Mouse (Mus musculus) heart, postnatal 10 days (tissue): ENCODE measurements around the gene Tpcn2. TPM values are rescaled to one million over a fixed set of nuclear protein-coding genes. Genes with fewer than 3 reads are reported as not detected.

Experiments used
- DNase-seq, 2 experiments: peaks; one replicate each; pipeline ENCODE4 v3.0.0; 2021
- intact Hi-C: fragments of 180-260 bp; cut with DNase I; formaldehyde crosslinking; loops from one replicate; pipeline ENCODE4 v1.15.1; 2025
- total RNA-seq, 2 experiments: library from RNA; stranded (reverse); gene quantifications; 2 replicates each; pipeline ENCODE4 v1.2.3; 2021

Gene Tpcn2
- total RNA-seq, 2 experiments from 2014 or later, result 5.5 to 7.6 TPM

GRCm38 (mm10) chr7:145176750-145177589 is 106.8 kb downstream of the Tpcn2 start:
- intact Hi-C loops, result no loop called here
- no peak for DNase-seq

DNA sequence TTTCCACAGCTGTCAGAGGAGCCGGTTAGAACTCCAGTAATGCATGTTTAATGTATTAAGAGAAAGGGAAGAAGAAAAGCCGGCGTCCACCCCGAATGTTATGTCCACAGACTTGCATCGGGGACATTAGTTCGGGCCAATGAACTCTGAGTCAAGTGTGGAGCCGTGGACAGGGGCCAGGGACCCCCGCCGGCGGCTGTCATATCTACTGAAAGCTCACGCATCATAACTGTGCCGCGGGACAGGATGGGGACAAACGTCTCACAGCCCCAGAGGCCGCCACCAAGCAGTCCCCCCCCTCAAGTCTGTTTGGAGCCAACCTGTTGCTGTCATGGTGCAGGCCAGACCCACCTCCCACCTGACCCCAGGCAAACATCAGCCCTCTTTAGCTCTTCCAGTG is 110.2 kb downstream of the Tpcn2 start:
- DNase-seq, result no peak

DNA sequence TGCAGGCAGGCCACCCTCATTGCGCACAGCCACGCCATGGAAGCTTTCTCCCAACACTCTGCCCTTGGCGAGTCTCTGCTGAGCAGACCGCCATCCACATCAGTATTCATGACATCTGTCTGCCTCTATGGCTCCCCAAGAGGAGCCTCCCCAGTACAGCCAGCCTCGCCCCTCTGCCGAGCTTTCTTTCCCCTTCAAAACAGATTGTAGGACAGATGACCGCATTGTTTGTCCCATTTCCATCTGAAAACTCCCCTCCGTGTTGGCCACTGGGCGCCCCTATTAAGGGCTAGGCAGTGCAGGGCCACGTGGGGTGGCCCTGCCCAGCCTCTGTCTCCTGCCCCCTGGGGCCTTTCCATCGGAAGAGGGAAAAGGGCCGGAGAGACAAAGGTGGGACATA is 110.7 kb downstream of the Tpcn2 start:
- intact Hi-C loops, result no loop called here
- peak in 1 of 2 experiments; percentile 30 for DNase-seq

More for the DNA sequence above, 110.2 kb downstream of the Tpcn2 start:
- intact Hi-C loops, result no loop called here

GRCm38 (mm10) chr7:145169703-145170102 is 114.1 kb downstream of the Tpcn2 start:
- no peak for DNase-seq
- intact Hi-C loops, result no loop called here

DNA sequence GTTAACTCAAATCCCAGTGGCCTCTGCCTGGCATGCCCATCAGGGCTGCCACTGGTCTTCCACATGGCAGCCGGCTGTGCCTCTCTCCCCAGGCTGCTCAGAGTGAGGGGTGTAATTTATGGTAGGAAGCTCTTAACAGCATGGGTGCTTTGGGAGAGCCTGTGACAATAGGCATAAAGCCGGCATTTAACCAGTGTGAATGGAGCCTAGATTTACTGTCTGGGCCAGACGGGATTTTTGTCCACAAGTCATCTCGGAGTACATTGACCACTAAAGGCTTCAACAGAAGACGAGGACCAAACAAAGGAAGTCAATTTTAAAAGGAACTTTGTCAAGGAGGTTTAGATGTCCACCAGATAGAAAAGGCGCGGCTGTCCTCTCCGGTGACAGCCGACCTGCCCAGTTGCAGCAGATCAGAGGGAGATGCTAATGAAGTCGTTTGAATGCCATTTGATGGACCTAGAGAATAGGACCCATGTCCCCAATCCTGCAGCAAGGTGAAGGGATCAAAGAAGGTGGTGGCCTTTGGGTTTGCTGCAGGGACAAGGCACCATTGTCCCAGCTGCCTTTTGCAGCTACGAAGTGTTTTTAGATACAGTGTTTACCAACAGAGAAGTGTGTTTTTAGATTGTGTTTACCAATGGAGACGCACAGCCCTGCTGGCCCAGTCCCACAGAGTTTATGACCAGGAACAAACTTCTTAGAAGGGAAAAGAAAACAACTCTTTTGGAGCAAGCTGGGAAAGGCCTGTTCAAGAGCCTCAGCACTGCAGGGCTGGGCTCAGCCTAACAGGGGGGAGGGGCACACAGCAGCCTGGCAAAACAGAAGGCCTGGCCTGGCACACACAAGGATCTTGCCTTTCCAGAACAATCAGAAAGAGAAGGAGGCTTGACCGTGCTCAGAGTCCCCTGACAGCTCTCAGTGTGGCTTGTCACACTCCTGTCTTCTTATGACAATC is 124.2 kb downstream of the Tpcn2 start:
- peak; percentile 52 to 61 for DNase-seq
- intact Hi-C loops, result no loop called here

DNA sequence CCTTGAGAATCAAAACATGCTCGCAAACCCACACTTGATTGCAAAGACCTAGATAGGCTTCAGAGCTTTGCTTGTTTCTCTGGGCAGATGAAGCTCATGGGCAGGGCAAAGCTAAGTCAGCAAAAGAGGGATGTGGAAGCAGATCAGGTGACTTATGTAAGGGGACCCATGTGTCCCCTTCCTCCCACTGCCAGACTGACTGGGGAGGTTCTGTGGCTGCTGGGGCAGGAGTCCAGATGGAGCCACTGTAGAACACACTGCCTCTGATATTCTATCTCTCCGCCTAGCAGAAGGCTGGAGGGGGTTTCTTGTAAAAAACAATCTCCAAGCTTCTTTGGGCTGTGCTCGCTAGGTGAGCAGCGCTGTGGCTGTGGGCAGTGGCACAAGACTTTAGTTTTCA is 128.1 kb downstream of the Tpcn2 start:
- intact Hi-C loops, result no loop called here

GRCm38 (mm10) chr7:145154066-145154465 is 129.7 kb downstream of the Tpcn2 start:
- intact Hi-C loops, result no loop called here
- no peak for DNase-seq

More for the DNA sequence above, 128.1 kb downstream of the Tpcn2 start:
- no peak for DNase-seq

DNA sequence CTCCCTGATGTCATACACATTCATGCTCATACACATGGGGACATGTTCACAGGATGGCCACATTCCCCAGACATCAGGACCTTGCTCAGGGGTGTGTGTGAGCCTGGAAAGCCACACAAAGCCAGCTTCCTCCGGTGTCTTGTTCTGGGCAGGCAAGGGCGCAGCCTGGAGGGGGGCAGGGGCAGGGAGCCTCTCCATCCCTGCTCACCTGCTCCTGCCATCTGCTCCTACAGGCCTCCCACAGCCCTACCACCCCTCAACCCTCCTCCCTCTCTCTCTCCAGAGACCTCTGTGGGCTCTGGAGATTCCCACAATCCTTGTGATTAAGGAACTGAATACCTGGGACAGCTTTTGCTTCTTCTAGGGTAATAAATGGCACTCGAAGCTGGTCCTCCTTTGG is 132.0 kb downstream of the Tpcn2 start:
- no peak for DNase-seq
- intact Hi-C loops, result no loop called here

- intact Hi-C loops, result no loop called here
- no peak for DNase-seq
Observed at GRCm38 (mm10) chr7:145148902-145149301, 134.9 kb downstream of the Tpcn2 start.

DNA sequence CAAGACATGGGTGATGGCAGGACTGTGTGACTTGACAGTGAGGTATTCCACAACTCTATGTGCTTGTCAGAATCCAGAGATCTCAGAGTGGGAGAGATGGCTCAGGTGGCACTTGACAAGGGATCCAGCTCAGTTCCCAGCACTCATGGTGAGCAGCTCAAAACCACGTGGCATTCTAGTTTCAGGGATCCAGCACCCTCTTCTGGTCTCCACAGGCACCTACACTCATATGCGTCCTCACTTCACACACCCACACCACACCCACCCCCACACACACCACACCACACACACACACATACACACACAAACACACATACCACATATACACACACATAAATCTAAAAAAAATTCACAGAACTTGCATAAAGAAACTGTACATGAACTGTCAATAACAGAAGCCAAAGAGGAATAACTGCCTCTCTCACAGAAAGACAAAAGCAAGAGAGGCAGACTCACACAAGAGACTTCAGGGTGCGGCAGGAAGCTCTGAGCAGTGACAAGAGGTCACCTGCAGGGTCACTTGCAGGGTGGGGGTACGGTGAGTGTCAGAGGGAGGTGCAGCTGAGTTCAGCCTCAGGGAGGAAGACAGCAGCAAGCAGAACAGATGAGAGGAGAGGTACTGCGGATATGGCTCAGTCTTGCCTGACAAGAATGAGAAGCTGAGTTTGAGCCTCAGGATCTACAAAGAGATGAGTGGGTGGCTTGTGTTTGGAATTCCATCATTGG is 135.7 kb downstream of the Tpcn2 start:
- no peak for DNase-seq
- intact Hi-C loops, result no loop called here

GRCm38 (mm10) chr7:145146252-145146930 is 137.4 kb downstream of the Tpcn2 start:
- DNase-seq, result no peak
- intact Hi-C loops, result no loop called here

DNA sequence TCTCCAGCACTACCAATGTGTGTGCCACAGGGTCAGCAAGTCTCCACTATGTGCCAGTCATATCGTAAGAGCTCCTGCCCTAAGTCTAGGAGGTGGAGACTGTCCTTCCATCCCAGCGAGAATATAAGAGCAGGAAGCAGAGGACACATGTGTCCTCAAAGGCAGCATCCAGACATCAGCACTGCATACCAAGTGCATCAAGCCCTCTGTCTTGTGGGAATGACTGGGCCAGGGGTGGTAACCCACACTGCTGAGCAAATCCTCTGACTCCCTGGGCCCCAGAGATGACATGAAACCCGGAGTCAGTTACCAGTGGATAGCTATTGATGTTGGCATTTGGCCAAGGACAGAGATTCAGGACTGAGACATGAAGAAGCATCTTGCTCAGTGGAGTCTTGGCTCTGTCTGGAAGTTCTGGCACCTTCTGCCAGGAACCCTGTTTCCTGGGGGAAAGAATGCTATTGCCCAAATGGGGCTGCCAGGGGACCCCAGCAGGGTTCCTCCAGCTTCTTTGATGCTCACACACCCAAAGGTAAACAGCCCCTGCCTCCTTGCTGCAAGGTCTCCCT is 140.2 kb downstream of the Tpcn2 start:
- DNase-seq, result no peak
- intact Hi-C loops, result no loop called here

- DNase-seq, result no peak
- intact Hi-C loops, result no loop called here
Observed at GRCm38 (mm10) chr7:145140656-145141055, 143.2 kb downstream of the Tpcn2 start.

- DNase-seq, result no peak
- intact Hi-C loops, result loop anchor here (5.0 kb wide), 1 partner anchor 103 kb away; no protein-coding TSS in a partner anchor
Observed at GRCm38 (mm10) chr7:145139576-145139975, 144.2 kb downstream of the Tpcn2 start.

DNA sequence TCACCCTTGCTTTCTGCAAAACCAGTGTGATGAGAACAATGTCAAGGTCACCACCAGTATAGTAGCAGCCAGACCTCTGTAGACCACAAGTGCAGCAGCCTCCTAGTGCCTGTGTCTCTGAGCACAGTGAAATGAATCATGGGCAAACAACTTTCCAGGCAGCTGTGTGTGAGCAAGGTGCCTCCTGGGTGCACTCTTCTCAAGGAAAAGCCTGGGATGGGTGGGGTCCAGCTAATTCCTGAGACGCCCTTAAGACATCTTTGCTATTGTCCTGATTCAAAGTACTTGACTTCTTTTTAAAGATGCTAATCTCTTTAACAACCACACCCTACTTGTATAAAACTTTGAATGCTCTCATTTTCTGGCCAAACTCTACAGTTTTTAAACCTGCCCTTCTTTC is 144.7 kb downstream of the Tpcn2 start:
- no peak for DNase-seq
- intact Hi-C loops, result loop anchor here (5.0 kb wide), 1 partner anchor 103 kb away; no protein-coding TSS in a partner anchor

DNA sequence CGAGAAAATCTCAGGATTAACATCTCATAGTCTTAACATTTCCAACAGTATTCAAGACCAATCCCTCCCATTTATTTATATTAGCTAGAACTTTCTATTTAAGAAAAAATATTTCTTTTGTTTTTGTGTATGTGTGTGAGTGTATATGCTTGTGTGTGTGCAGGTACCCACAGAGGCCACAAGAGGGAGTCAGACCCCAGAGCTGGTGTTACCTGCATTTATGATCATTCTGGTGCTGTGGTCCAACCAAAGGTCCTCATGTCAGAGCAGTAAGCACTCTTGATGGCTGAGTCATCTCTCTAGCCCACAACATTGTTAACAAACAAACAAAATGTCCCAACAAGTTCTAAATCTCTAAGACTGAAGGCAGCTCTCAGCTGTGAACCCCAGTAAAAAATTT is 145.9 kb downstream of the Tpcn2 start:
- intact Hi-C loops, result loop anchor here (5.0 kb wide), 1 partner anchor 104 kb away; no protein-coding TSS in a partner anchor
- no peak for DNase-seq

GRCm38 (mm10) chr7:145136831-145137230 is 147.0 kb downstream of the Tpcn2 start:
- intact Hi-C loops, result loop anchor here (5.0 kb wide), 1 partner anchor 105 kb away; no protein-coding TSS in a partner anchor
- DNase-seq, result no peak
